Mouse (Mus musculus): ENCODE results near the gene Ptprz1. TPM values are rescaled to one million over a fixed set of nuclear protein-coding genes. Genes with fewer than 3 reads are reported as not detected.

Ptprz1 gene
- polyA plus RNA-seq (2012; rRNA removed), result 0.56 and 0.67 TPM in 2 replicates

DNA sequence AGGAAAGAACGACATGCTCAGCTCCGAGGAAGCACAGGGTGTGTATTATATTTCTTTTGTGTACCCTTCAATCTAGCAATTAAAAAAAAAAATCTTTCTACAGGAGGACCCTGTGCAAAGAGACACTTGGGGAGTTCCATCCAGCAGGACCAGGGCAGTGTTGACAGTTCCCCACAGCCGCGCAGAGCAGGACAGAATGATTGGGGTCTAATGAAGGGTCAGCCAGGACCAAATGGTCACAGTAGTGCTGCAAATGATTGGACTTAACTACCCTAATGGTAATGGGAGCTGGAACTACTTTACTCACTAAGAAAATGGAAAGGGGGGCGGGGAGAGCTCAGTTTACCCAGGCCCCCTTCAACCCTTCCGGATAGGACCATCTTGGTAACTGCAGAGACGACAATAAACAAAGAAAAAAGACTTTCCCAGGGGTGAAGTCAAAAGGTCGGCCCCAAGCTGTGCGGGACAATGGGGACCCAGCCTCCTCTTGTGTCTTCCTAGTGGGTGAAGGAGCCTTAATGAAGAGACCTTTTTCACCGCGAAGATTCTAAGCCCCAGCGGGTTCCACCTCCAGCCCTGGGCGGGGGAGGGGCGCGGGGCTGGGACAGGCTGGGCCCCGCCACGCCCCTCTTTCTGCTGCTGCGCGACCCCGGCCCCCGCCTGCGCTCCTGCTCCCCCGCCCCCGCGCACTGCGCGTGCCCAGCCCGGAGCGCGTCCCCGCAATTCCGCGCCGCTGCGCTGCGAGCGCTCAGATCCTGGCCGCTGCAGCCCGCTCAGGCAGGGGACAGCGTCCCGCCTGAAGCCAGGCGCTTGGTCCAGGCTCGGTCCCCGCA lies at the start of gene Ptprz1:
Gene Ptprz1 (plus strand): TSS at position 722 of the 833 bp plus-strand sequence.

